Mouse (Mus musculus): ENCODE results near the gene Git1.
A peak's percentile ranks its signal among the peaks of the same experiment; 100 is the strongest.

The Git1 gene

DNA sequence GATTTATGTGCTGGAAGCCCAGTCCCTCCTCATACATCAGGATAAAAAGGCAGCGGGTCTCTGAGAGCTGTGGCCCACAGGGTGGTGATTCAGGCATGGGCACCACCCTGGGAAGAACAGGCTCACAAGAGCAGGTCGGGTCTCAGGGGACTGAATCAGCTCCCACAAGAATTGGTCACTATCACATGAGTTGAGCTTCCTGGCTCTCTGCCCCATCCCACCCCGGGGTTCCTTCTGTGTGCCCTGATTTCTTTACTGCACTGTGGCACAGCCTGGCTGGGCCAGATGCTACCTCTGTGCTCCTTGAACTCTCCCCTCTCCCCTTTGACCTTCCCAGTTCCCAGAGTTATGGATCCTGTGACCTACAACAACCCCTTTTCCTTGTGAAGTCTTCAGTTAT is 10.3 kb upstream of the Git1 start:
- no peak for DNase-seq (ENCODE audit: low spot score in 2 of 2)

DNA sequence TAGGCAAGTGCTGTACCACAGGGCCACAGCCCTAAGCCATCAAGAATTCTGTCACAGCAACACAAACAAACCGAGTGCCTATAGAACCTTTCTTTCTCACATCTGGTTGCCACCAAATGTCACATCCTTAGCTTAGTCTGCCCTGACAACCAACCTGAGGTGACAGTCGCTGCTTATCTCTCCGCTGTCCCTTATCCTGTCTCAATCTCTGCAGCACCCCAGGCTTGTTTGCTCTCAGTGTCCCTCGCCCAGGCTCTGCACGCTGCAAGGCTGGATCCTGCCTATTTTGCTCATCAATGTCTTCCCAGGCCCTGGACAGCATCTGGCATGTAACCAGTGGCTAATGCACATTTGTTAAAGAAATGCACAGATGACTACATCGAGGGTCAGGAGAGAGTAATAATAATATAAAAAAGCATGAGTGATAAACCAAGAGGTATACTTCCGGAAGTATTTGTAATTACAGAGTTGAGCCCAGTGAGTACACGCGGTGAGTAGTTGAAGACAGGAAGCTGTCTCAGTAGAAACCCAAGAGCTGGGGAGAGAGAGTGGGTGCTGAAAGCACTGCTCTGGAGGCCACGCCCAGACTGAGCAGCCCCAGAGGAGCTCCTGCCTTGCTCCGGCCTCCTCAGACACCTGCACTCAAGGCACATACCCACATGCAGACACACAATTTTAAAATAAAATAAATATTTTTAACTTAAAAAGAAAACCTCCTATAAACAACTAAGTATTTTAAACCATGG is 9.7 kb upstream of the Git1 start:
- no peak for DNase-seq (ENCODE audit: low spot score in 2 of 2)

DNA sequence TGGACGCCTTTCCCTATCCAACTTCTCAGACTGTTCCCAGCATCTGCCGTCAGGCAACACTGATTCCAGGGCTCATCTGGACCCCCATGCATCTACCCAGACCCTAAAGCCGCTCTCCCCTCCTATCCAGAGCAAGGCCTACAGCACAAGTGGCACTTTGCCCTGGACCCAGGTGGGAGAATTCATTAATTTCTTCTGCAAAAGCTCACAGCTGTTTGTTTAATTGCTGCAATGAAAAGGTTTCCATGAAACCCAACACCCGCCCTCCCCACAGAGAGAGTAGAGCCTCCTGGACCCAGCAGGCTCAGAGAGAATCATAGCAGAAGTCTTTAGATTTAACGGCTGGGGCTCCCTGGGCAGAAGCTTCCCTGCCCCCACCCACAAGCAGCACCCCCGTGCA is 8.1 kb upstream of the Git1 start:
- DNase-seq (ENCODE audit: low spot score in 2 of 2): no peak

DNA sequence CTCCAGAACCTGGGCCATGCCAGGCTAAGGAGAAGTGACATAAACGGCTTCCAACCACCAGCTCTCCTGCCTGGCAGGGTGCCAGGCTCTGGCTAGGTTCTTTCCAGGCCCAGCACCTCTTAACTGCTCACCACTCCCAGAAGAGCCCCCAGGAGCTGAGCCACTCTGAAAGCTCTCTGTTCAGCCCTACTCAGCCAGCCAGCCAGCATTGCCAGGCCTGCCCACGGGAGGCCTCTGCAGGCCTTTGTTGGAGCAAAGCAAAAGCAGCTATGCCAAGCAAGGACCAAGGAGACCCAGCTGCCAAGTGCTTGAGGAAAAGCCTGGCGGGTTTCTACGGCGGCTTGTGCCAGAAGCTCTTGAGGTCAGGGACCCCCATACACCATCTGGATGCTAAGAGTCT is 6.6 kb upstream of the Git1 start:
- peak in 1 of 2 experiments; percentile 47 for DNase-seq (ENCODE audit: low spot score in 2 of 2)

DNA sequence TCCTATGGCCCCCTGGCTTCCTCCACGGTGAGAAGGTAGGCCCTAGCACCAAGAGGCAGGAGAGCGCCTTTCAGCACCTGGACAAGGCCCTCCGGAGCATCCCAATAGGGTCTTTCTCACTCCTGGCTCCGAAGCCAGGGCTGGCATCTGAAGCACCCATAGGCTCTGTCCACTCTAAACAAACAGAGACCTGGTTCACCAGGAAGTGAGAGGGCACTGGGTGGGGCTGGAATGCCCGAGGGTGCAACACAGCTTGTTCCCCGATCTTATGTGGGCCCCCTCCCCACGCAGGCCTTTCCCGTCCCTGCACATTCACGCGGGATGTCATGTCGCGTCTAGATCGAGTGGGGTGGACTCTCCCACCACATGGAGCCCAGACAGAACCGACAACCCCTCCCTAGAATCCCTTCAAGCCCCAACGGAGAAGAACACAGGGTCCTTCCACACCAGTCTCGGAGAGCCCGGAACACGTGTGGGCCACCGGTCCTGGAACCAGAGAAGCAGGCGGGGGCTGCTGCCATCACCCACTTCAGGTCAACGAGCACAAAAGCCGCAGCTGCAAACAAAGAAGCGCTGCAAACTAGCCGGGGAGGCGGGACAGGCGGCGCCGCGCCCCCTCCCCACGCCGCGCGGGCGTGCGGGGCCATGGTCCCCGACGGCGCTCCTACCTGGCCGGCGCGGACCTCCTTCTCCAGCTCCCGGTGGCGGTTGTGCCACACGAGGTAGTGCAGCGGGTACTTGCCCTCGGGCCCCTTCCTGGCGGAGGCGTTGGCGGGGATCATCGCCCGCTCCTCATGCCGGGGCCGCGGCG is 4.4 kb upstream of the Git1 start:
- peak in 1 of 2 experiments; percentile 28 for DNase-seq (ENCODE audit: low spot score in 2 of 2)

DNA sequence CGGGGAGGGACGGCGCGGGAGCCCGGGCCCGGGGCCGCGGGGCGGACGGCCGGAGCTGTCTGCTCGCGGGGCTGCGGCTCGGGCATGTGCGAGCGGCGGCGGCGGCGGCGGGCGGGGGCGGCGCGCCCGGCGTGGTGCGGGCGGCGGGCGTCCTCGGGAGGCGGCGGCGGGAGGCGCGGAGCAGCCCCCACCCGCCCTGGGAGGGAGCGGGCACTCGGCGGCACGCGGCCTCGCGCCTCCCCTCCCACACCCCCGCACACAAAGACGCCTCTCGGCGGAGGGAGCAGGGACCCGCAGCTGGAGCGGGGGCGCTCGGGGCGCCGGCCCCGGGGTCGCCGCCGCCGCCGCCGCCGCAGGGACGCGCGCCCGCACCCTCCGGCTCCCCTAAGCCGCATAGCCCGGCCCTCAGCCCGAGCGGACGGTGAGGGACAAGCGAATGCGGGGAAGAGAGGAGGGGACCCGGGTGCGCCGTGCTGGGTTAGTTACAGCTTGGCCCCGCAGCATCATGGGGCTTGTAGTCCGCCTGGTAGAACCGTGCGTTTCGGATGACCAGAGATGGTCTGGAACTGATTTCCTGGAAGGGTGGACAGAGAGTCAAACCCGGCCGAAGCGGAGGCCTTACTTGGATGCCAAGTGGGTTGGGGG is 3.6 kb upstream of the Git1 start, which contains the start of gene Ankrd13b:
Gene Ankrd13b, minus strand, starts transcription at position 88 of the 645 bp plus-strand sequence.
- DNase-seq (ENCODE audit: low spot score in 2 of 2): peak; percentile 66 to 73

DNA sequence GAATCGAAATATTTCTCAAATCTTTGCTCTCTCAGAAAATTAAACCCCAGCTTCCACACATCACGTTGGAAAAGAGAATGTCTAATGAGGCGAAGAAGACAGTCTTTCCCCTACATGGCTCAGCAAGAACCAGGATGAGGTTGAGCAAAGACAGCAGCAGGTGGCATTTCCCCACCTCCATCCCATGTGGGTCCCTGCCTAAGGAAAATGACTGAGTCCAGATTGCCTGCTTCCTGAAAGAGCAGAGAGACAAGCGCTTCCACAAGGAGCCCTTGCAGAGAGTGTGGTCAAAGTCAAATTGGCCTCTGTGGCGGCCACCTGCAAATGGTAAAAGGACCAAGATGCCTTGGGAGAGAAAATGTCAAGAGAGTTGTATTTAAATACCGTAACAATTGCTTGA is 2.9 kb upstream of the Git1 start:
- peak in 1 of 2 experiments; percentile 33 for DNase-seq (ENCODE audit: low spot score in 2 of 2)

DNA sequence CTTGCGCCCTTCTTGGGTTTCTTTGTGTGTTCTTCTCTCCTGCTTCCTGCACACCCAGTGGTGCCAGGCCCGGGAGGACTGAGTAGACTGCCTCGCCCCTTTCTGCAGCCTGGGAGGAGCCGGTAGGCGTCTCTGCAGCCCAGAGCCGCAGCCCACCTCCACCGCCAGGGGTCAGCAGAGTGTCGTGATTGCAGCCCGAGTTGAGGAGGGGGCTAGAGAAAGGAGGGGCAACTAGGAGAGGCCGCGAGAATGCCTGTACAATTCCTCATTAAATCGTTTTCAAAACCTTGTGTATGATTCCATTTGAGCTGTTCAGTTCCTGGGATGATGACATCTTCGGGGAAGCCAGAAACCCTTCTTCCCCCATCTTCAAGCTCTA is 2.2 kb upstream of the Git1 start:
- DNase-seq (ENCODE audit: low spot score in 2 of 2): peak; percentile 84 to 89

DNA sequence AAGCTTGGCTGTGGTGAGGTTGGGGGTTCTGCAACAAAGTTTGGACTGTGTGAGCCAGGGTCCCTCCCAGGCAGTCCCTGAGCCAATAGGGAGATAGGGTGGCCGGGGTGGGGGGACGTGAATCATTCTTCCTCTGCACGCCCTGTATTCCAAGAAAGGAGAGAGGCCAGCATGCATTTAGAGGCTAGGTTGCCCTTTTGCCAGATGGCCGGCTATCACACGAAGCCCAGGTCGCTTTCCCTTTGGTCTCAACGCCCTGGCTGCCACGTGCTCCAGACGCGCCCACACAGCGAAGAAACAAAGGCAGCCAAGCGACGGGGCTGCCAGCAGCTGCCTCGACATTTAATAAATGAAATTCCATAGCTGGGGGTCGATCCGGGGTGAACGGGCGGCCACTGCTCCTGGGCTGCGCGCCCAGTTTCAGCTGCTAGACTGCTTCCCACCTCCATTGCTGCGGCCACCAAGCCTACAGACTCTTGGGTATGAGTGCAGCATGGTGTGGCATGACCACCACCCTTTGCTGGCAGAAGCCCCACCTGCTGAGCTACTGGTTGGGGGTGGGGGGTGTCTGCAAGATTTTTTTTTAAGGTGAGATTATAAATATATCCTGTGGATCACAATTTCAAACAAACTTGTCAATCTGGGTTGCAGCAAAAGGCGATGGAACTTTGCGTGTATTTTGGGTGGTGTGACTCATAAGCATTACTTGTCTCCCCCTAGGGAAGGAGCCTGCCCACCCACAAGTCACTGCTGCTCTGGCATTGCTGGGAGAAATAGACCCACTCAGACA is 1.7 kb upstream of the Git1 start:
- peak; percentile 62 to 71 for DNase-seq (ENCODE audit: low spot score in 2 of 2)

DNA sequence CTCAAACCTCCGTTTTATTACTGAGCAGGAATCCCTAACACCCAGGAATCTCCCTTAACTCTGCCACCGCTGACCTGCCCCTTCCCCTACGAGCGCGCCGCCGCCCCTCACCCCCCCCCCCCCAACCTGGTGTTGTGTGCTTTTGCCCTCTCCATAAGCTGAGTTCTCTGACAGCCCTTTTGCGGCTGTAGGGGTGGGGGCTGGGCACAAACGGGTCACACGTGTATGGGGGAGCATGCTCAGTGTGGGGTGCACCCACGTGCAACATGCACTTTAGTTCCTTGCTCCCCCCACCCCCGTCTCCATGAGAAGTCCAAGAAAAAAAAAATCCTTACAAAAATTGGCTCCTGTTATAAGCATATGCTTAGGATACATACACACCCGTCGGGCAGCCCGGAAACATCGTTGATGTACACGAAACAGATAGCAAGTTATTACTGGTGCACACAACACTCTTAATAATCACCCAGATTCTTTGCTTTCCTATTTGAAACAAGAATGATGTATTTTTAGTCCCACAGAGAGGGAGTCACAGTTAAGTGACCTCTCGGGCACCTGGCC is 971 bp upstream of the Git1 start:
- DNase-seq (ENCODE audit: low spot score in 2 of 2): peak; percentile 55 to 61

DNA sequence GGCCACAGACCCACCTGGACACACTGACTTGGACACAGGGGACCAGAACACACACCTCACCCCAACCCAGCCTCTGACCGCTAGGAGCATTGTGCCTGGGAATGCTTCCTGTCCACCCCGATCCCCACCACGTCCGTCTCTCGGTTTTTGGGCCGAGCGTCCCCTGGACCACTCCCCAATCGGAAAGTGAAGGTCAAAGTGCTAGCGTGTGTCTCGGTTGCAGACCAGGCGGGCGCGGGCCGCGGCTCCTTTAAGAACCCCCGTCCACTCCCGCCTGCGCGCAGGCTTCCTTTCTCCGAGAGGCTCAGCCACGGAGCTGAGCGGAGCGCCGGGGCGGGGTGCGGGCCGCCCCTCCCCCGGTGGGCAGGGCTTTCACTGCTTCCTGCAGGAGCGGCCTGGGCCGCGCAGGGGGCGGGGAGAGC is 440 bp upstream of the Git1 start:
- peak; percentile 84 to 90 for DNase-seq (ENCODE audit: low spot score in 2 of 2)

DNA sequence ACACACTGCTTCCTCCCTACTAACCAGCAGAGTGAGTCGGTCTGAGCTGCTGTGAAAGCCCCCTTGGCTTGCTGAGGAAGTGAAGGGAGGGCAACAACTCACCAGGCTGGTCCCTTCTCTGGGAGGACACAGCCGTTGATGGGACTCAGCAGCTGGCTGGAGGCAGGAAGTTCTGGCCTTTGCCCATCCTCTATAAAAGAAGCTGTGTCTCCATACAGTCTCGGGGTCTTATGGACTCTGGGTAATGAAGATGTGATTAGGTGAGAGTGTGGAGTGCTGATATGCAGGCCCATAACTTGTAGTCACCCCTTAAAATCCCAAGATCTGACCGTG is 948 bp downstream of the Git1 start:
- DNase-seq (ENCODE audit: low spot score in 2 of 2): no peak

DNA sequence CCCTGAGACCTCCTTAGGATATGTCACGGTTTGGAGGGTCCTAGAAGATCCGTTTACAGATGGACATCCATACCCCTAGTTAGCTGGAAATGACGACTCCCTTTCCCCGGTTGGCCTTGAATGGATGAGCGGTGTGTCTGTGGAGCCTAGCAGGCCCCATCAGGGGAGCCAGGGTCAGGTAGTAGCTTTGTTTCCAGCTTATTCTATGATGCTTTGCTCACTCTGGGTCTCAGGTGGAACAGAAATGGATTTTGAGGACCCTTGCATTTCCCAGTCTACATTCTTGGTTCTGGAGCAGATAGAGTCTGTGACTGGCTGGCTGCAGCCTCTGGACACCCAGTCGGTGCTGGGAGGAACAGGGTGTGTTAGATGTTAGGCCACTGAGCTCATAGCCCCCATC is 1.4 kb downstream of the Git1 start:
- no peak for DNase-seq (ENCODE audit: low spot score in 2 of 2)

DNA sequence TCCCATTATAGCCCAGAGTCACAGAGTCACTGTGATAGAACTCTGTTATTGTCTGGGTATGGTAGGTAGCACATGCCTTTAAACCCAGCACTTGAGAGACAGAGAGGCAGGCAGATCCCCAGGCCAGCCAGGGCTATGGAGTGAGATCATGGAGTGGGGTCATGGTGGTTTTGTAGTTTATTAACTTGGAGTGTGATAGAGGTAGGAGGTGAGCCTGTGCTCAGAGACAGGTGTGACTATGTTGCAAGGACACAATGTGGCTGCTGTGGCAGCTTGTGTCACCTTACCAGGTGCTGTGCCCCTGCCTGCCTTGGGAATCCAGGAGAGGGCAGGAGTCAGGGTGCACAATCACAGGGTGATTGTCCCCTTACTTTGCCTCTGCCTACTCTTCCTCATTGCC is 2.1 kb downstream of the Git1 start:
- DNase-seq (ENCODE audit: low spot score in 2 of 2): no peak

DNA sequence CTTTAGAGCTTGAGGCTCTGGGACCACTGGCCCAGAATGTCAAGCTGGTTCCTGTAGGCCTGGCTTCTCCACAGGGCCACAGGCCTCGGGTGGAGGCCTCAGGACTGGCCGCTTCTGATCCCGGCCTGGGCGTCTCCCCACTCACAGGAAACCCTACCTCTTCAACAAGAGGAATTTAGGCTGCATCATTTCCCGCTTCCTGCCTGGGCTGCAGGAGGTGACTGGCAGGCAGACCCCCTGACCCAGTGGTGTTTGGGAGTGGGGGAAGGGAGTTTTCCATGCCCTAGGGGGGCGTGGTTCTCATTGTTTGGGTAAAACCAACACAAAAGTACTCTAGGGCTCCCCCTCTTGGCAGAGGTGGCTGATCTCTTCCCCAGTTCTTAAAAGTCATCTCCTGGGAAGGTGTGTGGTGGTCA is 4.0 kb downstream of the Git1 start:
- peak in 1 of 2 experiments; percentile 36 for DNase-seq (ENCODE audit: low spot score in 2 of 2)

DNA sequence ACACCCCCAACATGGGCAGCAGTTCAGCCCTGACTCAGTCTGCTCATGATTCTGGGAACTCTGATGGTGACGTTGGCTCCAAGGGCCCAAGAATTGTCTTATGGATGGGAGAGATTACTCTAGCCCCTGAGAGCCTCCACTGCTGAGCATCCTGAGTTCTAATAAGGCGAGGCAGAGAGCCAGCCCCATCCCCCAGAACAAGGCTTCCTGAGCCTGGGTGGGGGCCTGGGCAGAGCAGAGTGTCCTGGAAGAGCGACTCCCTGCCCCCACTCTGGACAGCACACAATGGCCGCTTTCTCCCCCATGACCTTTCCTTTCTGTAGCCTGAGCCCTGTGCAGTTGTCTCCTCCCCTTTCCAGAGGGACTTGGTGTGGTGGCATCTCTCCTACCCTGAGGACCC is 4.5 kb downstream of the Git1 start:
- DNase-seq (ENCODE audit: low spot score in 2 of 2): peak in 1 of 2 experiments; percentile 8

DNA sequence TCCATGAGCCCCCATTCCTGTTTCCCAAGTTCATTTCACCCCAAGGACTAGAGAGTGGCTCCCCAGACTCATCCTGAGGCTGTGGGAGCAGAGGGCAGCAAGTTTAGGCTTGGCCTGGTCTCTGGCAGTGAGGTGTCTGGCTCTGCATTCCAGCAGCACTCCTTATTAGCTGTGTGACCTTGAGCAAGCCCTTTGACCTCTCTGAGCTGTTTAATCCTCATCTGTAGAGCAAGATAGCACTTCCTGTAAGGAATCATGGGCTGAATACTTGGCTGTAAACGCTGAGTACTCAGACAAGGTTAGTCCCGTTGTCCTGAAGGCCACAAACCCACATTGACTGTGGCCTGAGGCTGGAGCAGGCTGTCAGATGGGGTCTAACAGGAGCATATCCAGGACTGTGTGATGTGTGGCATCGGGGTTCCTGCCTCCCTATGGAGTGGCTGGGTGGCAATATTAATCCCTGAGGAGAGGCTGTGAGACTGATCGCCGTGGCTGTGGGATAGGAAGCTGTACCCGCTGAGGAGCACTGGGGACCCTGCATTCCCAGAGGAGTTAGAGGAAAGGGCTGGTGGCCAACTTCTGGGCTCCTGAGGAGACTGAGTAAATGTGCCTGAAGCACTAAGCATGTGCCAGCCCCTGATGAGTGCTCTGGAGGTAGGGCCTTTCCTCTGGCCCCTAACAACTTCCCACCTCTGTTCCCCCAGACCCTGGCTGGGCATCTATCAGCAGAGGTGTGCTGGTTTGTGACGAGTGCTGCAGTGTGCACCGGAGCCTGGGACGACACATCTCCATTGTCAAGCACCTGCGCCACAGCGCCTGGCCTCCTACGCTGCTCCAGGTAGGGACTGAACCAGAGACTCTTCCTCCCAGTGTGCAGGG is 5.1 kb downstream of the Git1 start:
- no peak for DNase-seq (ENCODE audit: low spot score in 2 of 2)

DNA sequence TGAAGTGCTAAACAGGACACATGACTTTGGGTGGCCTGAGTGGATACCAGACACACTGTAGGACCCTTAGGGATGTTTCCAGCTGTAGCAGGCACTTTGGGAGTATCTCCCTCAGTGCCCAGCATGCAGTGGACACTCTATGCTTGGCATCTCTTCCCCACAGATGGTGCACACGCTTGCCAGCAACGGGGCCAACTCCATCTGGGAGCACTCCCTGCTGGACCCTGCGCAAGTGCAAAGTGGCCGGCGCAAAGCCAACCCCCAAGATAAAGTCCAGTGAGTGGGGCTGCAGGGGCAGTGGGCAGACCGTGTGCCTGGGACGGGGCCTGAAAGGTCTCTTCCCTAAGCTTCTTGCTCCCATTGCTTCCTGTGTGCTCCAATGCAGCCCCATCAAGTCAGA is 6.0 kb downstream of the Git1 start:
- peak in 1 of 2 experiments; percentile 18 for DNase-seq (ENCODE audit: low spot score in 2 of 2)

DNA sequence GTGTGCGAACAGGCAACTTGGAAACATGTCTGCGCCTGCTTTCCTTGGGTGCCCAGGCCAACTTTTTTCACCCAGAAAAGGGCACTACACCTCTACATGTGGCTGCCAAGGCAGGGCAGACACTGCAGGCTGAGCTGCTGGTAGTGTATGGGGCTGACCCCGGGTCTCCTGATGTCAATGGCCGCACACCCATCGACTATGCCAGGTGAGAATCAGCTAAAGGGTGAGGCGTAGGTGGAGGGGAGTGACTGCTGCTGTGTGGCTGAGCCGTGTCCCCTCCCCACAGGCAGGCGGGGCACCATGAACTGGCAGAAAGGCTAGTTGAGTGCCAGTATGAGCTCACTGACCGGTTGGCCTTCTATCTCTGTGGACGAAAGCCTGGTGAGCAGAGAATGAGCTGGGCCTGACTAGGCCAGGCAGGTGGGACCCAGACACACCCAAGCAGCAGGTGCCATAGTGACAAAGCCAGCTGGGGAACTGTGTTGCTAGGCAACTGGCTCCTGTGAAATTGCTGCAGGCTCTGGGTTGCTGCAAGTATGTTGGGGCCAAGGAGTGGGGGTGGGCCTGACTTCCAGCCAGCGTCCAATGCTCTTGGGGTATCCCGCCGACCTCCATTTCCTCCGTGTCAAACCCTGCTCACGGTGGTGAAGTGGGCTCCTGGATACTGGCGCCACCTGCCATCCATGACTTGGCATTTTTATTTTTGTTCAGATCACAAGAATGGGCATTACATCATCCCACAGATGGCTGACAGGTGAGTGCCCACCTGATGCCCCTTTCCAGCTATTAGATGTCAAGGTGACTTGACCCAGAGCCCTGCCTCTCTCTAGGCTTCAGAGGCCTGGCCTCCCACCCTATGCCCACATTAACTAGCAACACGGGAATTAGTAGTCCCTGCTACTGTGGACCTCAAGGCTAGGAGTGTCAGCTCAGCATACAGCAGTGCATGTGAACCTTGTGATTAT is 7.3 kb downstream of the Git1 start:
- DNase-seq (ENCODE audit: low spot score in 2 of 2): peak in 1 of 2 experiments; percentile 42
